Mouse (Mus musculus) liver, embryonic 14.5 days (tissue): Measurements from ENCODE around the gene Smarcb1.

Source experiments
- CTCF ChIP-seq: IDR thresholded peaks from 2 replicates; pipeline ENCODE4 v1.5.1; 2016; ENCODE audit warnings: antibody characterized with exemption, low read depth, control low read depth
- EP300 ChIP-seq: IDR thresholded peaks from 2 replicates; pipeline ENCODE4 v1.6.1; 2016; ENCODE audit warnings: antibody characterized with exemption, low read depth

DNA sequence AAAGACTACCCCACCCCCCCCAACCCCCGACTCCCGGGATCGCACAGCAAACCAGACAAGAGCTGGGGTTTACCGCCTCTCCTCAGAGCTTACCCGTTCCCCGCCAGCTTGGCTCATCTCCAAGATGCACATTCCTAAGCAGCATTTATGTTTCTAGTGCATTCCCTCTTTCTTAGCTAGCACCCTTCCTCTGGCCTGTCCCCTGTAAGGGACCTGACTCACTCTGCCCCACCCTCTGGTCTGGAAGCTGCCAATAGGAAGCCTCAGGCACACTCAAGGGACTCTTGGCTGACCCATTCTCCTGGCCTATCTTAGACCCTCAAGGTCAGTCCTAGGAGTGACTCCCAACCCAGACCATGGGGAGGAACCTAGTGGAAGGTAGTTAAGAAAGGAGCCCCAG is 8.9 kb upstream of the Smarcb1 start:
- TF ChIP-seq CTCF, result no peak
- no peak for TF ChIP-seq EP300
